Mouse (Mus musculus) embryonic facial prominence, embryonic 11.5 days (tissue): ENCODE data around the gene Tns2. TPM values are rescaled to one million over a fixed set of nuclear protein-coding genes. Genes with fewer than 3 reads are reported as not detected.

Source experiments
- ATAC-seq: fragments of 200-750 bp; cut with Nextera tagmentation; replicated peaks from 2 replicates; pipeline ENCODE4 v1.8.0; 2017; ENCODE audit warnings: low read depth; ENCODE audit not compliant: insufficient number of reproducible peaks, low FRiP score, low TSS enrichment
- DNase-seq: peaks from one replicate; pipeline ENCODE4 v3.0.0-alpha.2; 2015; ENCODE audit warnings: low spot score
- H3K27ac ChIP-seq: fragments of 300-500 bp; sonication (generic); replicated peaks from 2 replicates; pipeline ENCODE4 v1.5.1; 2014; ENCODE audit warnings: mild to moderate bottlenecking, low read depth, low read length, control low read depth
- H3K27me3 ChIP-seq: fragments of 300-500 bp; sonication (generic); 2 replicates; pipeline ENCODE4 v1.6.1; 2014; ENCODE audit warnings: mild to moderate bottlenecking, low read length, moderate library complexity, mixed read lengths; ENCODE audit not compliant: control insufficient read depth, insufficient read depth
- H3K36me3 ChIP-seq: fragments of 300-500 bp; sonication (generic); replicated peaks from 2 replicates; pipeline ENCODE4 v1.6.1; 2014; ENCODE audit warnings: low read depth, mild to moderate bottlenecking, low read length, moderate library complexity, mixed read lengths; ENCODE audit not compliant: control insufficient read depth, insufficient read depth
- H3K4me1 ChIP-seq: fragments of 300-500 bp; sonication (generic); 2 replicates; pipeline ENCODE4 v1.6.1; 2014; ENCODE audit warnings: low read length, mixed read lengths; ENCODE audit not compliant: control insufficient read depth, insufficient read depth
- H3K4me2 ChIP-seq: fragments of 300-500 bp; sonication (generic); 2 replicates; pipeline ENCODE4 v1.6.1; 2014; ENCODE audit warnings: low read depth, mild to moderate bottlenecking, control low read depth, low read length, moderate library complexity
- H3K4me3 ChIP-seq: fragments of 300-500 bp; sonication (generic); 2 replicates; pipeline ENCODE4 v1.5.1; 2014; ENCODE audit warnings: low read depth, low read length, control low read depth
- H3K9ac ChIP-seq: fragments of 300-500 bp; sonication (generic); replicated peaks from 2 replicates; pipeline ENCODE4 v1.6.1; 2014; ENCODE audit warnings: mild to moderate bottlenecking, control low read depth, low read length
- H3K9me3 ChIP-seq: fragments of 300-500 bp; sonication (generic); replicated peaks from 2 replicates; pipeline ENCODE4 v1.6.1; 2016; ENCODE audit warnings: mild to moderate bottlenecking, low read length, inconsistent platforms, mixed read lengths; ENCODE audit not compliant: control insufficient read depth
- WGBS: fragments of 180-500 bp; shearing (Covaris S2); extraction: QIAGEN DNeasy Blood & Tissue Kit; methylation state at CpG from one replicate; pipeline ENCODE4 v1.1.7; 2014; 5-methylcytosine and 5-hydroxymethylcytosine counted together
- polyA plus RNA-seq: library from polyadenylated mRNA; unstranded; fragments of >200 nt; fragmentation: Nextera tagmentation; extraction: Ambion mirVana; gene quantifications from 2 replicates; pipeline ENCODE4 v1.2.1, GENCODE M21; 2014

The Tns2 gene
- polyA plus RNA-seq, 1 experiment from 2014 or later, result 14.0 TPM

DNA sequence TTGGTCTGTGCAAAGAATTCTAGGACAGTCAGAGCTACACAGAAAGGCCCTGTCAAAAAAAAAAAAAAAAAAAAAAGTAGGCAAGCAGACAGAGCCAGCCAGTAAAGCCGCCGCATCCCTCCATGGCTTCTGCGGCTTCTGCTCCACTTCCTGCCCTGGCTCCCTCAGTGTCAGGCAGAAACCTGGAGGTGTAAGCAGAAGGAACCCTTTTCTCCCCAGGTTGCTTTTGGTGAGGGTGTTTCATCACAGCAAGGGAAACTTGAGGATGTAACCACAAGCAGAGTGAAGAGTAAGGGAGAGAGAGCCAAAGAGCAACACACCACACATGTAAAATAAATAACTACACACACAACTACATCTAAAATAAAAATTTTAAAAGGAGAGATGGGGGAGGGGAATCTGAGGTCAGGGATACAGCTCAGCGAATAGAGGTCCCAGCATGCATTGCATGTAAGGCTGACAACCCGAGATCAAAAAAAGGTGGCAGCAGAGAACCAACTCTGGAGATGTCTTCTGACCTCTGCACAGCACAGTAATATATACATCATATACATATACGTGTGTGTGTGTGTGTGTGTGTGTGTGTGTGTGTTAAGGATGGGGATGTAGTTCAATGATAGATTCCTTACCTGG lies 65.4 kb downstream of the Tns2 start:
- no peak overlapping the region for H3K27ac ChIP-seq
- H3K4me3 ChIP-seq, result no peak overlapping the region
- H3K36me3 ChIP-seq, result no peaks in the 10 kb centered on the region
- no peak overlapping the region; the same call in 1 of the 2 replicates for H3K9ac ChIP-seq
- H3K4me2 ChIP-seq, result no peak overlapping the region
- no peak for ATAC-seq
- peak; percentile 26 for DNase-seq
- no peaks in the 10 kb centered on the region for H3K27me3 ChIP-seq
- 30% methylated on average over 6 of the region's 6 CpGs for WGBS
- H3K9me3 ChIP-seq, result no peaks in the 10 kb centered on the region
- H3K4me1 ChIP-seq, result no peaks in the 10 kb centered on the region

Other genes starting within 250 kb of the Tns2 start
- 1.3 and 1.7 TPM in 2 replicates for gene Krt1, start 249.6 kb upstream of the Tns2 start, polyA plus RNA-seq
- gene Krt77, start 230.7 kb upstream of the Tns2 start, polyA plus RNA-seq, result not detected in 2 replicates
- not detected in 2 replicates for gene Krt76, start 207.5 kb upstream of the Tns2 start, polyA plus RNA-seq
- not detected in 2 replicates for gene Krt4, start 175.7 kb upstream of the Tns2 start, polyA plus RNA-seq
- gene Krt79, start 160.1 kb upstream of the Tns2 start, polyA plus RNA-seq, result 0.35 TPM in 1 of 2 replicates, not detected in the other
- gene Krt78, start 146.1 kb upstream of the Tns2 start, polyA plus RNA-seq, result 0.10 TPM in 1 of 2 replicates, not detected in the other
- 47.9 and 53.4 TPM in 2 replicates for gene Krt8, start 95.9 kb upstream of the Tns2 start, polyA plus RNA-seq
- 57.9 and 75.1 TPM in 2 replicates for gene Krt18, start 72.2 kb upstream of the Tns2 start, polyA plus RNA-seq
- gene Eif4b, start 26.6 kb upstream of the Tns2 start, polyA plus RNA-seq, result 121 and 130 TPM in 2 replicates
- gene Spryd3, start 35.8 kb downstream of the Tns2 start, polyA plus RNA-seq, result 8.2 and 9.3 TPM in 2 replicates
- gene Igfbp6, start 43.9 kb downstream of the Tns2 start, polyA plus RNA-seq, result 0.70 TPM in 1 of 2 replicates, not detected in the other
- 0.10 TPM in 1 of 2 replicates, not detected in the other for gene Soat2, start 50.1 kb downstream of the Tns2 start, polyA plus RNA-seq
- gene Zfp740, start 102.8 kb downstream of the Tns2 start, polyA plus RNA-seq, result 68.1 and 68.9 TPM in 2 replicates
- 31.9 and 34.6 TPM in 2 replicates for gene Csad, start 104.3 kb downstream of the Tns2 start, polyA plus RNA-seq
- 1.3 and 2.7 TPM in 2 replicates for gene Itgb7, start 131.5 kb downstream of the Tns2 start, polyA plus RNA-seq
- gene Rarg, start 157.1 kb downstream of the Tns2 start, polyA plus RNA-seq, result 68.1 and 70.2 TPM in 2 replicates
- 0.58 and 1.2 TPM in 2 replicates for gene Gm9918, start 170.2 kb downstream of the Tns2 start, polyA plus RNA-seq
- 51.6 and 57.2 TPM in 2 replicates for gene Mfsd5, start 179.0 kb downstream of the Tns2 start, polyA plus RNA-seq
- gene Espl1, start 195.9 kb downstream of the Tns2 start, polyA plus RNA-seq, result 36.0 and 37.7 TPM in 2 replicates
- gene Pfdn5, start 225.7 kb downstream of the Tns2 start, polyA plus RNA-seq, result 453 and 469 TPM in 2 replicates
- gene Myg1, start 231.3 kb downstream of the Tns2 start, polyA plus RNA-seq, result 101 and 103 TPM in 2 replicates